Mouse (Mus musculus): ENCODE data around the gene Pnma3.

DNA sequence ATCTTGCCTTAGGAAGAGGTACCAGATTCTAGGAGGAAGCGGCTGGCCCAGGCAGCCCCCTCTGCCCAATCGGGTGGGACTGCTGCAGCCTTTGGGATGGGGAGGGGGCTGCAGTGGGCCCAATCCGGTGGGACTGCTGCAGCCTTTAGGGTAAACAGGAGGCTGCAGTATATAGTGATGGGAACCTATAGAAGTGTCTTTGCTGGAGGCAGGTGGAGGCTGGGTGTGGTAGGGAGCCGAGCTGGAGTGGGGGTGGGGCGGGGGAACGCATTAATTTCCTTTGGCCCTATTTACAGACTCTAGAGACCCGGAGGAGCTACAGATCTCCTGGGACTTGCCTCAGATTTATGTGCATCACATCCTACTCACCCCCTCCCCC lies at the start of gene Pnma3:
- TF ChIP-seq CTCF (IDR thresholded peaks at IDR 0.05; ENCODE audit: control insufficient read depth, insufficient read depth, insufficient read length) (no peak), MYOG (IDR thresholded peaks at IDR 0.05; ENCODE audit: control insufficient read depth, extremely low read depth, insufficient read length) (no peak), FOSL1 (IDR thresholded peaks at IDR 0.05; ENCODE audit: insufficient read depth, low read length, poor library complexity, severe bottlenecking) (no peak), MYOD1 (IDR thresholded peaks at IDR 0.05; ENCODE audit: control insufficient read depth, insufficient read length, low read depth) (no peak), CEBPB (IDR thresholded peaks at IDR 0.05; ENCODE audit: low read depth) (no peak)
